Mouse (Mus musculus): ENCODE data around the gene Prcc. TPM values are rescaled to one million over a fixed set of nuclear protein-coding genes. Genes with fewer than 3 reads are reported as not detected.
A peak's percentile ranks its signal among the peaks of the same experiment; 100 is the strongest.

Prcc gene
- 11.2 and 11.5 TPM in 2 replicates for polyA plus RNA-seq (2016; fragmentation: Nextera tagmentation; extraction: Ambion mirVana)

GRCm38 (mm10) chr3:87885281-87886003, at the start of gene Prcc:
TSS of gene Prcc (minus strand) at chr3:87885608.
- under 1% methylated on average over 33 of the region's 33 CpGs for WGBS
- Histone ChIP-seq H3K4me3 (peak within 1 kb of the TSS; percentile 95), H3K4me1 (replicated peaks) (peaks cover 20% of the 10 kb centered on the region), H3K9ac (peak within 1 kb of the TSS; percentile 94), H3K9me3 (replicated peaks) (peaks cover 6% of the 10 kb centered on the region), H3K27me3 (replicated peaks) (no peaks in the 10 kb centered on the region), H3K4me2 (peak within 1 kb of the TSS; percentile 96), H3K36me3 (peaks cover 15% of the 10 kb centered on the region), H3K27ac (ENCODE audit: poor library complexity, severe bottlenecking) (peak within 1 kb of the TSS; percentile 92)
- peak; percentile 96 for ATAC-seq (ENCODE audit: insufficient number of reproducible peaks, low FRiP score)

- H3K9me3 ChIP-seq (replicated peaks), result no peaks in the 10 kb centered on the region
- no peak for ATAC-seq (ENCODE audit: insufficient number of reproducible peaks, low FRiP score)
- H3K4me3 ChIP-seq, result no peak overlapping the region
- peaks cover 73% of the 10 kb centered on the region for H3K36me3 ChIP-seq
- no peaks in the 10 kb centered on the region for H3K27me3 ChIP-seq (replicated peaks)
- peaks cover 24% of the 10 kb centered on the region for H3K4me1 ChIP-seq (replicated peaks)
- no peak overlapping the region for H3K27ac ChIP-seq (ENCODE audit: poor library complexity, severe bottlenecking)
- H3K4me2 ChIP-seq, result no peak overlapping the region
- no peak overlapping the region for H3K9ac ChIP-seq
- 86% methylated on average over 4 of the region's 4 CpGs for WGBS
These were observed 49.8 kb upstream of the Prcc start for GRCm38 (mm10) chr3:87935201-87935600.

GRCm38 (mm10) chr3:87934501-87934900, 49.1 kb upstream of the Prcc start:
- WGBS, result 65% methylated on average over 4 of the region's 4 CpGs
- Histone ChIP-seq H3K9me3 (replicated peaks) (no peaks in the 10 kb centered on the region), H3K27ac (ENCODE audit: poor library complexity, severe bottlenecking) (no peak overlapping the region), H3K4me2 (no peak overlapping the region), H3K27me3 (replicated peaks) (no peaks in the 10 kb centered on the region), H3K4me1 (replicated peaks) (peaks cover 24% of the 10 kb centered on the region), H3K4me3 (no peak overlapping the region), H3K36me3 (peaks cover 66% of the 10 kb centered on the region), H3K9ac (no peak overlapping the region)
- ATAC-seq (ENCODE audit: insufficient number of reproducible peaks, low FRiP score), result no peak

GRCm38 (mm10) chr3:87934026-87934425, 48.6 kb upstream of the Prcc start:
- Histone ChIP-seq H3K4me3 (no peak overlapping the region), H3K9ac (no peak overlapping the region), H3K27ac (ENCODE audit: poor library complexity, severe bottlenecking) (no peak overlapping the region), H3K4me1 (replicated peaks) (peaks cover 28% of the 10 kb centered on the region), H3K27me3 (replicated peaks) (no peaks in the 10 kb centered on the region), H3K4me2 (no peak overlapping the region), H3K36me3 (peaks cover 62% of the 10 kb centered on the region), H3K9me3 (replicated peaks) (no peaks in the 10 kb centered on the region)
- 84% methylated on average over 5 of the region's 5 CpGs for WGBS
- ATAC-seq (ENCODE audit: insufficient number of reproducible peaks, low FRiP score), result no peak

GRCm38 (mm10) chr3:87930078-87930795, 44.8 kb upstream of the Prcc start, which contains the start of the genes Isg20l2 and Rrnad1:
TSS of gene Isg20l2 (plus strand) at chr3:87930314.
TSS of gene Rrnad1 (minus strand) at chr3:87930717.
- peak; percentile 97 for ATAC-seq (ENCODE audit: insufficient number of reproducible peaks, low FRiP score)
- H3K4me2 ChIP-seq, result peak within 1 kb of the TSS; percentile 82
- H3K9ac ChIP-seq, result peak within 1 kb of the TSS; percentile 87
- no peaks in the 10 kb centered on the region for H3K27me3 ChIP-seq (replicated peaks)
- H3K4me3 ChIP-seq, result peak within 1 kb of the TSS; percentile 86
- no peaks in the 10 kb centered on the region for H3K9me3 ChIP-seq (replicated peaks)
- peak within 1 kb of the TSS; percentile 73 for H3K27ac ChIP-seq (ENCODE audit: poor library complexity, severe bottlenecking)
- under 1% methylated on average over 76 of the region's 78 CpGs for WGBS
- peaks cover 25% of the 10 kb centered on the region for H3K4me1 ChIP-seq (replicated peaks)
- peaks cover 55% of the 10 kb centered on the region for H3K36me3 ChIP-seq

GRCm38 (mm10) chr3:87929341-87930077, 44.1 kb upstream of the Prcc start:
- H3K4me2 ChIP-seq, result peak overlapping the region; percentile 82
- peak; percentile 31 for ATAC-seq (ENCODE audit: insufficient number of reproducible peaks, low FRiP score)
- peak overlapping the region; percentile 86 for H3K4me3 ChIP-seq
- H3K27ac ChIP-seq (ENCODE audit: poor library complexity, severe bottlenecking), result peak overlapping the region; percentile 52
- 5% methylated on average over 26 of the region's 26 CpGs for WGBS
- H3K9ac ChIP-seq, result peak overlapping the region; percentile 87
- H3K4me1 ChIP-seq (replicated peaks), result peaks cover 23% of the 10 kb centered on the region
- H3K27me3 ChIP-seq (replicated peaks), result no peaks in the 10 kb centered on the region
- H3K36me3 ChIP-seq, result peaks cover 56% of the 10 kb centered on the region
- no peaks in the 10 kb centered on the region for H3K9me3 ChIP-seq (replicated peaks)

GRCm38 (mm10) chr3:87927452-87927851, 42.0 kb upstream of the Prcc start:
- no peak overlapping the region for H3K4me3 ChIP-seq
- no peaks in the 10 kb centered on the region for H3K27me3 ChIP-seq (replicated peaks)
- H3K36me3 ChIP-seq, result peaks cover 62% of the 10 kb centered on the region
- ATAC-seq (ENCODE audit: insufficient number of reproducible peaks, low FRiP score), result no peak
- whole genome bisulfite sequencing, result 91% methylated on average over 5 of the region's 5 CpGs
- H3K4me1 ChIP-seq (replicated peaks), result peaks cover 22% of the 10 kb centered on the region
- no peak overlapping the region for H3K9ac ChIP-seq
- H3K27ac ChIP-seq (ENCODE audit: poor library complexity, severe bottlenecking), result no peak overlapping the region
- no peaks in the 10 kb centered on the region for H3K9me3 ChIP-seq (replicated peaks)
- H3K4me2 ChIP-seq, result no peak overlapping the region

- no peaks in the 10 kb centered on the region for H3K27me3 ChIP-seq (replicated peaks)
- ATAC-seq (ENCODE audit: insufficient number of reproducible peaks, low FRiP score), result no peak
- H3K4me2 ChIP-seq, result no peak overlapping the region
- H3K9ac ChIP-seq, result no peak overlapping the region
- peaks cover 59% of the 10 kb centered on the region for H3K36me3 ChIP-seq
- H3K9me3 ChIP-seq (replicated peaks), result no peaks in the 10 kb centered on the region
- no peak overlapping the region for H3K27ac ChIP-seq (ENCODE audit: poor library complexity, severe bottlenecking)
- peaks cover 16% of the 10 kb centered on the region for H3K4me1 ChIP-seq (replicated peaks)
- WGBS, result 85% methylated on average over 7 of the region's 7 CpGs
- H3K4me3 ChIP-seq, result no peak overlapping the region
These were observed 39.6 kb upstream of the Prcc start for GRCm38 (mm10) chr3:87924996-87925395.

GRCm38 (mm10) chr3:87920270-87920943, 35.0 kb upstream of the Prcc start:
- no peaks in the 10 kb centered on the region for H3K27me3 ChIP-seq (replicated peaks)
- peak overlapping the region; percentile 90 for H3K4me2 ChIP-seq
- H3K36me3 ChIP-seq, result peaks cover 59% of the 10 kb centered on the region
- H3K9ac ChIP-seq, result 0 out of 2 replicates have a peak overlapping the region, but pooled peaks have one; percentile 87
- H3K4me1 ChIP-seq (replicated peaks), result peaks cover 9% of the 10 kb centered on the region
- no peaks in the 10 kb centered on the region for H3K9me3 ChIP-seq (replicated peaks)
- no peak for ATAC-seq (ENCODE audit: insufficient number of reproducible peaks, low FRiP score)
- WGBS, result 59% methylated on average over 9 of the region's 9 CpGs
- H3K4me3 ChIP-seq, result peak overlapping the region; percentile 77
- no peak overlapping the region for H3K27ac ChIP-seq (ENCODE audit: poor library complexity, severe bottlenecking)

GRCm38 (mm10) chr3:87919336-87920108, 34.1 kb upstream of the Prcc start, which contains the start of gene Mrpl24:
TSS of gene Mrpl24 (plus strand) at chr3:87919506.
- peak within 1 kb of the TSS; percentile 77 for H3K4me3 ChIP-seq
- peak within 1 kb of the TSS; percentile 90 for H3K4me2 ChIP-seq
- H3K27ac ChIP-seq (ENCODE audit: poor library complexity, severe bottlenecking), result peak within 1 kb of the TSS; percentile 81
- peak within 1 kb of the TSS; percentile 87 for H3K9ac ChIP-seq
- under 1% methylated on average over 30 of the region's 30 CpGs for WGBS
- no peaks in the 10 kb centered on the region for H3K9me3 ChIP-seq (replicated peaks)
- peak; percentile 74 for ATAC-seq (ENCODE audit: insufficient number of reproducible peaks, low FRiP score)
- H3K27me3 ChIP-seq (replicated peaks), result no peaks in the 10 kb centered on the region
- peaks cover 59% of the 10 kb centered on the region for H3K36me3 ChIP-seq
- peaks cover 9% of the 10 kb centered on the region for H3K4me1 ChIP-seq (replicated peaks)

All from heart, embryonic 12.5 days (tissue).